ENCODE assay signal across 25 mouse cellular contexts in genomic region chr5:30494606-30495005, GRCm38 (mm10). TPM values are rescaled to one million over a fixed set of nuclear protein-coding genes. Genes with fewer than 3 reads are reported as not detected.
DNase-seq lines count a peak whose midpoint lies in the region; ATAC-seq and TF ChIP-seq lines count a peak whose summit lies in the region.
"Had no signal": no experiment of that assay in that cellular context is flagged by ENCODE, and none has a peak within 500 bp of the region (broad histone marks: within the 10 kb centered on the region; RNA-seq: fewer than 3 reads in every experiment).

No protein-coding gene starts in this region.

- H3K4me3 ChIP-seq in limb, embryonic 13.5 days: no peak overlapping the region
- H3K4me3 ChIP-seq in limb, embryonic 10.5 days: no peak overlapping the region
- H3K4me3 ChIP-seq in embryonic facial prominence, embryonic 13.5 days: no peak overlapping the region
- H3K4me3 ChIP-seq in limb, embryonic 14.5 days (replicated peaks; ENCODE audit: low read length): no peak overlapping the region
- H3K4me3 ChIP-seq in stomach, postnatal 0 days (ENCODE audit: low read depth, low read length): no peak overlapping the region
- no peak overlapping the region for H3K4me3 ChIP-seq in midbrain, embryonic 11.5 days (ENCODE audit: low read depth, low read length)
- H3K4me3 ChIP-seq: heart, embryonic 10.5 days; hindbrain, embryonic 10.5 days; intestine, embryonic 15.5 days had no signal

- peaks cover 33% of the 10 kb centered on the region for H3K4me1 ChIP-seq in limb, embryonic 13.5 days
- peaks cover 36% of the 10 kb centered on the region for H3K4me1 ChIP-seq in limb, embryonic 10.5 days
- H3K4me1 ChIP-seq in embryonic facial prominence, embryonic 13.5 days: peaks cover 29% of the 10 kb centered on the region
- H3K4me1 ChIP-seq in limb, embryonic 14.5 days (ENCODE audit: control insufficient read depth, insufficient read depth, low read length): peaks cover 19% of the 10 kb centered on the region
- H3K4me1 ChIP-seq in stomach, postnatal 0 days (replicated peaks; ENCODE audit: control insufficient read depth, insufficient read depth): no peaks in the 10 kb centered on the region
- no peaks in the 10 kb centered on the region for H3K4me1 ChIP-seq in midbrain, embryonic 11.5 days (ENCODE audit: control insufficient read depth, insufficient read depth, low read length)

- intact Hi-C loops in heart, postnatal 25 days (cut with DNase I): no loop called here

- no peak for TF ChIP-seq EP300 in stomach, postnatal 0 days (optimal IDR thresholded peaks at IDR 0.05)

- H3K27ac ChIP-seq in limb, embryonic 13.5 days: no peak overlapping the region
- H3K27ac ChIP-seq in limb, embryonic 10.5 days: no peak overlapping the region
- peak overlapping the region; percentile 22; the same call in 1 of the 2 replicates for H3K27ac ChIP-seq in embryonic facial prominence, embryonic 13.5 days
- H3K27ac ChIP-seq in limb, embryonic 14.5 days (replicated peaks; ENCODE audit: low read depth, low read length): no peak overlapping the region
- peak overlapping the region; percentile 3; the same call in 1 of the 2 replicates for H3K27ac ChIP-seq in stomach, postnatal 0 days (replicated peaks)
- H3K27ac ChIP-seq in midbrain, embryonic 11.5 days (ENCODE audit: low read depth, low read length): no peak overlapping the region
- H3K27ac ChIP-seq: heart, embryonic 10.5 days; hindbrain, embryonic 10.5 days; hindbrain, embryonic 14.5 days had no signal

- H3K9ac ChIP-seq in limb, embryonic 13.5 days: no peak overlapping the region
- no peak overlapping the region for H3K9ac ChIP-seq in embryonic facial prominence, embryonic 13.5 days
- no peak overlapping the region for H3K9ac ChIP-seq in limb, embryonic 14.5 days (ENCODE audit: low read depth, low read length, severe bottlenecking)
- no peak overlapping the region for H3K9ac ChIP-seq in stomach, postnatal 0 days (ENCODE audit: low read length)
- no peak overlapping the region for H3K9ac ChIP-seq in midbrain, embryonic 11.5 days (ENCODE audit: low read length)
- H3K9ac ChIP-seq: hindbrain, embryonic 14.5 days; intestine, embryonic 15.5 days had no signal

- H3K27me3 ChIP-seq in limb, embryonic 13.5 days: no peaks in the 10 kb centered on the region
- no peaks in the 10 kb centered on the region for H3K27me3 ChIP-seq in limb, embryonic 10.5 days (ENCODE audit: low read depth, poor library complexity, severe bottlenecking)
- no peaks in the 10 kb centered on the region for H3K27me3 ChIP-seq in embryonic facial prominence, embryonic 13.5 days
- H3K27me3 ChIP-seq in limb, embryonic 14.5 days (ENCODE audit: control insufficient read depth, insufficient read depth, low read length): no peaks in the 10 kb centered on the region
- H3K27me3 ChIP-seq in stomach, postnatal 0 days (ENCODE audit: control insufficient read depth, insufficient read depth, low read length): no peaks in the 10 kb centered on the region
- no peaks in the 10 kb centered on the region for H3K27me3 ChIP-seq in midbrain, embryonic 11.5 days (ENCODE audit: control insufficient read depth, insufficient read depth, low read length)
- H3K27me3 ChIP-seq: intestine, embryonic 15.5 days had no signal

- TF ChIP-seq POLR2A in limb, embryonic 14.5 days (IDR thresholded peaks at IDR 0.05; ENCODE audit: borderline replicate concordance, extremely low read depth, insufficient read depth, insufficient read length): no peak

- no peak for DNase-seq in limb, embryonic 10.5 days (ENCODE audit: low spot score)
- DNase-seq in limb, embryonic 14.5 days (ENCODE audit: low spot score): peak; percentile 61
- no peak for DNase-seq in stomach, postnatal 0 days (ENCODE audit: low spot score)
- DNase-seq in urinary bladder, postnatal 25 days (ENCODE audit: low spot score): no peak
- DNase-seq in heart, postnatal 25 days (ENCODE audit: low spot score): no peak
- DNase-seq in midbrain, embryonic 11.5 days (ENCODE audit: low spot score, missing footprints): no peak
- DNase-seq: adrenal gland, adult 2 months; adrenal gland, postnatal 25 days; cerebellum, adult 18-20 months; cerebellum, postnatal 14 days; embryo, embryonic 11 days; gastrocnemius, postnatal 36 days; heart, adult 18-20 months; heart, postnatal 10 days had no signal

- TF ChIP-seq CTCF in stomach, postnatal 0 days (IDR thresholded peaks at IDR 0.05; ENCODE audit: low read depth): no peak

- 55% methylated on average over 7 of the region's 7 CpGs for WGBS in limb, embryonic 13.5 days
- WGBS in limb, embryonic 10.5 days: 91% methylated on average over 7 of the region's 7 CpGs
- WGBS in embryonic facial prominence, embryonic 13.5 days: 36% methylated on average over 7 of the region's 7 CpGs
- 52% methylated on average over 7 of the region's 7 CpGs for WGBS in limb, embryonic 14.5 days
- WGBS in stomach, postnatal 0 days: 43% methylated on average over 7 of the region's 7 CpGs
- 85% methylated on average over 7 of the region's 7 CpGs for WGBS in midbrain, embryonic 11.5 days

- peak; percentile 57; the same call in 1 of the 2 replicates for ATAC-seq in limb, embryonic 13.5 days (ENCODE audit: low FRiP score, low read depth)
- ATAC-seq in embryonic facial prominence, embryonic 13.5 days (ENCODE audit: insufficient number of reproducible peaks, insufficient read depth, low FRiP score, low TSS enrichment, low read depth): no peak
- ATAC-seq in limb, embryonic 14.5 days (ENCODE audit: low FRiP score, low read depth): no peak
- no peak for ATAC-seq in stomach, postnatal 0 days (ENCODE audit: low FRiP score, low TSS enrichment)
- no peak for ATAC-seq in midbrain, embryonic 11.5 days (ENCODE audit: low FRiP score)
- ATAC-seq: forebrain, embryonic 14.5 days; intestine, embryonic 15.5 days had no signal

- no peak overlapping the region for H3K4me2 ChIP-seq in limb, embryonic 13.5 days (replicated peaks)
- no peak overlapping the region for H3K4me2 ChIP-seq in embryonic facial prominence, embryonic 13.5 days
- no peak overlapping the region for H3K4me2 ChIP-seq in limb, embryonic 14.5 days (replicated peaks; ENCODE audit: low read depth, low read length, severe bottlenecking)
- no peak overlapping the region for H3K4me2 ChIP-seq in stomach, postnatal 0 days (replicated peaks; ENCODE audit: low read depth)
- no peak overlapping the region for H3K4me2 ChIP-seq in midbrain, embryonic 11.5 days
- H3K4me2 ChIP-seq: hindbrain, embryonic 14.5 days; intestine, embryonic 15.5 days had no signal

- H3K9me3 ChIP-seq in limb, embryonic 13.5 days: no peaks in the 10 kb centered on the region
- no peaks in the 10 kb centered on the region for H3K9me3 ChIP-seq in limb, embryonic 10.5 days (replicated peaks)
- H3K9me3 ChIP-seq in embryonic facial prominence, embryonic 13.5 days: no peaks in the 10 kb centered on the region
- no peaks in the 10 kb centered on the region for H3K9me3 ChIP-seq in limb, embryonic 14.5 days (ENCODE audit: control insufficient read depth, low read length)
- no peaks in the 10 kb centered on the region for H3K9me3 ChIP-seq in stomach, postnatal 0 days (ENCODE audit: control insufficient read depth, low read length)
- H3K9me3 ChIP-seq in midbrain, embryonic 11.5 days (ENCODE audit: control insufficient read depth, low read length): no peaks in the 10 kb centered on the region
- H3K9me3 ChIP-seq: heart, embryonic 10.5 days; hindbrain, embryonic 10.5 days; intestine, embryonic 15.5 days had no signal

- no peaks in the 10 kb centered on the region for H3K36me3 ChIP-seq in limb, embryonic 13.5 days
- H3K36me3 ChIP-seq in limb, embryonic 10.5 days: no peaks in the 10 kb centered on the region
- no peaks in the 10 kb centered on the region for H3K36me3 ChIP-seq in embryonic facial prominence, embryonic 13.5 days
- H3K36me3 ChIP-seq in limb, embryonic 14.5 days (ENCODE audit: control insufficient read depth, insufficient read depth, low read length): no peaks in the 10 kb centered on the region
- no peaks in the 10 kb centered on the region for H3K36me3 ChIP-seq in stomach, postnatal 0 days (ENCODE audit: control insufficient read depth, insufficient read depth, low read length)
- H3K36me3 ChIP-seq in midbrain, embryonic 11.5 days (ENCODE audit: control insufficient read depth, insufficient read depth, low read length): no peaks in the 10 kb centered on the region
- H3K36me3 ChIP-seq: heart, embryonic 10.5 days; hindbrain, embryonic 10.5 days; intestine, embryonic 15.5 days had no signal

RNA-seq across cellular contexts. Expression of gene 1700001C02Rik, which starts 28.8 kb away (rescaled TPM):
- polyA plus RNA-seq in limb, embryonic 13.5 days (2015; fragmentation: Nextera tagmentation; extraction: Ambion mirVana): not detected in 2 replicates
- polyA plus RNA-seq in limb, embryonic 10.5 days (2016; fragmentation: Nextera tagmentation; extraction: Ambion mirVana): not detected in 2 replicates
- polyA plus RNA-seq in embryonic facial prominence, embryonic 13.5 days (2015; fragmentation: Nextera tagmentation; extraction: Ambion mirVana): not detected in 2 replicates
- polyA plus RNA-seq in limb, embryonic 14.5 days (2012; rRNA removed): not detected in 2 replicates
- not detected in 2 replicates for polyA plus RNA-seq in limb, embryonic 14.5 days (2014; fragmentation: Nextera tagmentation; extraction: Ambion mirVana)
- polyA plus RNA-seq in stomach, postnatal 0 days (2015; fragmentation: Nextera tagmentation; extraction: Ambion mirVana): not detected in 2 replicates
- total RNA-seq in heart, postnatal 25 days (2021): not detected
- not detected in 2 replicates for polyA plus RNA-seq in midbrain, embryonic 11.5 days (2014; fragmentation: Nextera tagmentation; extraction: Ambion mirVana)
- total RNA-seq: adrenal gland, adult 2 months; adrenal gland, postnatal 25 days; common myeloid progenitor, adult 5-6 weeks; gastrocnemius, adult 8-10 months; gastrocnemius, postnatal 36 days; heart, adult 18-20 months; heart, postnatal 10 days had no signal
- polyA plus RNA-seq: adrenal gland, adult 2 months; C2C12; heart, embryonic 10.5 days; heart, embryonic 14.5 days; intestine, embryonic 15.5 days had no signal

RNA-seq across cellular contexts. Expression of gene Otof, which starts 32.9 kb away (rescaled TPM):
- polyA plus RNA-seq in limb, embryonic 13.5 days (2015; fragmentation: Nextera tagmentation; extraction: Ambion mirVana): 0.45 and 0.60 TPM in 2 replicates
- 0.06 and 0.10 TPM in 2 replicates for polyA plus RNA-seq in limb, embryonic 10.5 days (2016; fragmentation: Nextera tagmentation; extraction: Ambion mirVana)
- 0.94 and 1.1 TPM in 2 replicates for polyA plus RNA-seq in embryonic facial prominence, embryonic 13.5 days (2015; fragmentation: Nextera tagmentation; extraction: Ambion mirVana)
- 1.0 and 1.1 TPM in 2 replicates for polyA plus RNA-seq in limb, embryonic 14.5 days (2012; rRNA removed)
- 0.29 and 0.48 TPM in 2 replicates for polyA plus RNA-seq in limb, embryonic 14.5 days (2014; fragmentation: Nextera tagmentation; extraction: Ambion mirVana)
- 0.02 TPM in 2 replicates for polyA plus RNA-seq in stomach, postnatal 0 days (2015; fragmentation: Nextera tagmentation; extraction: Ambion mirVana)
- not detected for total RNA-seq in heart, postnatal 25 days (2021)
- 0.25 and 0.59 TPM in 2 replicates for polyA plus RNA-seq in midbrain, embryonic 11.5 days (2014; fragmentation: Nextera tagmentation; extraction: Ambion mirVana)
- total RNA-seq: common myeloid progenitor, adult 5-6 weeks; heart, adult 18-20 months had no signal
- polyA plus RNA-seq: C2C12 had no signal

RNA-seq across cellular contexts. Expression of gene Cib4, which starts 51.0 kb away (rescaled TPM):
- polyA plus RNA-seq in limb, embryonic 13.5 days (2015; fragmentation: Nextera tagmentation; extraction: Ambion mirVana): 0.25 and 0.26 TPM in 2 replicates
- polyA plus RNA-seq in limb, embryonic 10.5 days (2016; fragmentation: Nextera tagmentation; extraction: Ambion mirVana): not detected in 2 replicates
- polyA plus RNA-seq in embryonic facial prominence, embryonic 13.5 days (2015; fragmentation: Nextera tagmentation; extraction: Ambion mirVana): not detected in 2 replicates
- 0.20 and 0.55 TPM in 2 replicates for polyA plus RNA-seq in limb, embryonic 14.5 days (2012; rRNA removed)
- polyA plus RNA-seq in limb, embryonic 14.5 days (2014; fragmentation: Nextera tagmentation; extraction: Ambion mirVana): not detected in 2 replicates
- polyA plus RNA-seq in stomach, postnatal 0 days (2015; fragmentation: Nextera tagmentation; extraction: Ambion mirVana): 0.17 and 0.30 TPM in 2 replicates
- not detected for total RNA-seq in heart, postnatal 25 days (2021)
- polyA plus RNA-seq in midbrain, embryonic 11.5 days (2014; fragmentation: Nextera tagmentation; extraction: Ambion mirVana): not detected in 2 replicates
- total RNA-seq: common myeloid progenitor, adult 5-6 weeks; gastrocnemius, adult 8-10 months; gastrocnemius, postnatal 36 days; heart, adult 18-20 months; heart, postnatal 10 days had no signal
- polyA plus RNA-seq: C2C12; forebrain, embryonic 14.5 days; heart, embryonic 10.5 days; heart, embryonic 14.5 days; hindbrain, embryonic 10.5 days; hindbrain, embryonic 14.5 days; intestine, embryonic 15.5 days had no signal

Comparison
In these comparisons a context has a peak if more than half of its experiments do, and no peak if none do; other contexts are left out.
1. H3K27ac ChIP-seq: peak in embryonic facial prominence, embryonic 13.5 days (single experiment) and stomach, postnatal 0 days (single experiment); none in limb, embryonic 13.5 days (single experiment), limb, embryonic 10.5 days (single experiment), limb, embryonic 14.5 days (single experiment) and midbrain, embryonic 11.5 days (single experiment).